Mouse (Mus musculus): ENCODE data around the gene Coa5. TPM values are rescaled to one million over a fixed set of nuclear protein-coding genes. Genes with fewer than 3 reads are reported as not detected.

The Coa5 gene
- 18.6 and 30.0 TPM in 2 replicates for polyA plus RNA-seq (2012; rRNA removed)

- no peaks in the 10 kb centered on the region for H3K27me3 ChIP-seq (ENCODE audit: control insufficient read depth, insufficient read depth, low read length)
- peak within 1 kb of the TSS; percentile 80 for H3K27ac ChIP-seq (ENCODE audit: insufficient read depth, low read depth, low read length)
- WGBS = 1% methylated on average over 57 of the region's 57 CpGs
- H3K4me3 ChIP-seq (ENCODE audit: low read depth, low read length) = peak within 1 kb of the TSS; percentile 92
- H3K4me1 ChIP-seq (ENCODE audit: control insufficient read depth, insufficient read depth, insufficient read length, low read length) = peaks cover 12% of the 10 kb centered on the region
- peaks cover 37% of the 10 kb centered on the region for H3K36me3 ChIP-seq (ENCODE audit: control insufficient read depth, insufficient read depth, low read length)
- TF ChIP-seq CTCF (IDR thresholded peaks at IDR 0.05; ENCODE audit: extremely low read depth, insufficient read length, insufficient replicate concordance, low read depth, low read length) (no peak), POLR2A (IDR thresholded peaks at IDR 0.05; ENCODE audit: low read depth, low read length) (peak; percentile 92; the same call in 1 of the 2 replicates)
Measured at GRCm38 (mm10) chr1:37429366-37430296, at the start of gene Coa5, which contains the start of gene Unc50. Gene Coa5, minus strand, starts transcription at chr1:37430103. Gene Unc50, plus strand, starts transcription at chr1:37430139.

- H3K4me3 ChIP-seq (ENCODE audit: low read depth, low read length) = no peak overlapping the region
- peaks cover 6% of the 10 kb centered on the region for H3K4me1 ChIP-seq (ENCODE audit: control insufficient read depth, insufficient read depth, insufficient read length, low read length)
- no peaks in the 10 kb centered on the region for H3K27me3 ChIP-seq (ENCODE audit: control insufficient read depth, insufficient read depth, low read length)
- H3K36me3 ChIP-seq (ENCODE audit: control insufficient read depth, insufficient read depth, low read length) = peaks cover 51% of the 10 kb centered on the region
- no peak for TF ChIP-seq POLR2A (IDR thresholded peaks at IDR 0.05; ENCODE audit: low read depth, low read length)
- TF ChIP-seq CTCF (IDR thresholded peaks at IDR 0.05; ENCODE audit: extremely low read depth, insufficient read length, insufficient replicate concordance, low read depth, low read length) = peak; percentile 36; the same call in 1 of the 2 replicates
- WGBS = 72% methylated on average over 9 of the region's 9 CpGs
- H3K27ac ChIP-seq (ENCODE audit: insufficient read depth, low read depth, low read length) = no peak overlapping the region
Measured at GRCm38 (mm10) chr1:37479074-37479473, 49.2 kb upstream of the Coa5 start.

- Histone ChIP-seq H3K27ac (ENCODE audit: insufficient read depth, low read depth, low read length) (peak overlapping the region; percentile 67), H3K4me3 (ENCODE audit: low read depth, low read length) (no peak overlapping the region), H3K4me1 (ENCODE audit: control insufficient read depth, insufficient read depth, insufficient read length, low read length) (peaks cover 7% of the 10 kb centered on the region), H3K36me3 (ENCODE audit: control insufficient read depth, insufficient read depth, low read length) (peaks cover 48% of the 10 kb centered on the region), H3K27me3 (ENCODE audit: control insufficient read depth, insufficient read depth, low read length) (no peaks in the 10 kb centered on the region)
- 57% methylated on average over 7 of the region's 7 CpGs for WGBS
- TF ChIP-seq CTCF (IDR thresholded peaks at IDR 0.05; ENCODE audit: extremely low read depth, insufficient read length, insufficient replicate concordance, low read depth, low read length) = no peak
- no peak for TF ChIP-seq POLR2A (IDR thresholded peaks at IDR 0.05; ENCODE audit: low read depth, low read length)
Measured at GRCm38 (mm10) chr1:37478416-37478815, 48.5 kb upstream of the Coa5 start.

- TF ChIP-seq CTCF (IDR thresholded peaks at IDR 0.05; ENCODE audit: extremely low read depth, insufficient read length, insufficient replicate concordance, low read depth, low read length) = no peak
- no peak for TF ChIP-seq POLR2A (IDR thresholded peaks at IDR 0.05; ENCODE audit: low read depth, low read length)
- H3K36me3 ChIP-seq (ENCODE audit: control insufficient read depth, insufficient read depth, low read length) = peaks cover 49% of the 10 kb centered on the region
- no peaks in the 10 kb centered on the region for H3K27me3 ChIP-seq (ENCODE audit: control insufficient read depth, insufficient read depth, low read length)
- WGBS = 56% methylated on average over 5 of the region's 5 CpGs
- H3K4me1 ChIP-seq (ENCODE audit: control insufficient read depth, insufficient read depth, insufficient read length, low read length) = peaks cover 7% of the 10 kb centered on the region
- peak overlapping the region; percentile 23; the same call in 1 of the 2 replicates for H3K4me3 ChIP-seq (ENCODE audit: low read depth, low read length)
- peak overlapping the region; percentile 67 for H3K27ac ChIP-seq (ENCODE audit: insufficient read depth, low read depth, low read length)
Measured at GRCm38 (mm10) chr1:37477928-37478327, 48.0 kb upstream of the Coa5 start.

GRCm38 (mm10) chr1:37477250-37477649 is 47.3 kb upstream of the Coa5 start:
- H3K4me1 ChIP-seq (ENCODE audit: control insufficient read depth, insufficient read depth, insufficient read length, low read length) = peaks cover 7% of the 10 kb centered on the region
- TF ChIP-seq POLR2A (IDR thresholded peaks at IDR 0.05; ENCODE audit: low read depth, low read length) (no peak), CTCF (IDR thresholded peaks at IDR 0.05; ENCODE audit: extremely low read depth, insufficient read length, insufficient replicate concordance, low read depth, low read length) (no peak)
- peaks cover 47% of the 10 kb centered on the region for H3K36me3 ChIP-seq (ENCODE audit: control insufficient read depth, insufficient read depth, low read length)
- WGBS = 90% methylated on average over 5 of the region's 5 CpGs
- H3K27me3 ChIP-seq (ENCODE audit: control insufficient read depth, insufficient read depth, low read length) = no peaks in the 10 kb centered on the region
- no peak overlapping the region for H3K27ac ChIP-seq (ENCODE audit: insufficient read depth, low read depth, low read length)
- no peak overlapping the region for H3K4me3 ChIP-seq (ENCODE audit: low read depth, low read length)

- Histone ChIP-seq H3K4me3 (ENCODE audit: low read depth, low read length) (no peak overlapping the region), H3K4me1 (ENCODE audit: control insufficient read depth, insufficient read depth, insufficient read length, low read length) (peaks cover 5% of the 10 kb centered on the region), H3K27ac (ENCODE audit: insufficient read depth, low read depth, low read length) (peak overlapping the region; percentile 24), H3K27me3 (ENCODE audit: control insufficient read depth, insufficient read depth, low read length) (no peaks in the 10 kb centered on the region), H3K36me3 (ENCODE audit: control insufficient read depth, insufficient read depth, low read length) (peaks cover 41% of the 10 kb centered on the region)
- TF ChIP-seq CTCF (IDR thresholded peaks at IDR 0.05; ENCODE audit: extremely low read depth, insufficient read length, insufficient replicate concordance, low read depth, low read length) = no peak
- TF ChIP-seq POLR2A (IDR thresholded peaks at IDR 0.05; ENCODE audit: low read depth, low read length) = no peak
- WGBS = 92% methylated on average over 3 of the region's 3 CpGs
Measured at GRCm38 (mm10) chr1:37475312-37475711, 45.4 kb upstream of the Coa5 start.

- H3K27ac ChIP-seq (ENCODE audit: insufficient read depth, low read depth, low read length) = peak overlapping the region; percentile 89
- 82% methylated on average over 6 of the region's 6 CpGs for WGBS
- TF ChIP-seq CTCF (IDR thresholded peaks at IDR 0.05; ENCODE audit: extremely low read depth, insufficient read length, insufficient replicate concordance, low read depth, low read length) (no peak), POLR2A (IDR thresholded peaks at IDR 0.05; ENCODE audit: low read depth, low read length) (no peak)
- H3K27me3 ChIP-seq (ENCODE audit: control insufficient read depth, insufficient read depth, low read length) = no peaks in the 10 kb centered on the region
- H3K4me3 ChIP-seq (ENCODE audit: low read depth, low read length) = no peak overlapping the region
- H3K36me3 ChIP-seq (ENCODE audit: control insufficient read depth, insufficient read depth, low read length) = peaks cover 42% of the 10 kb centered on the region
- H3K4me1 ChIP-seq (ENCODE audit: control insufficient read depth, insufficient read depth, insufficient read length, low read length) = peaks cover 5% of the 10 kb centered on the region
Measured at GRCm38 (mm10) chr1:37474634-37475190, 44.8 kb upstream of the Coa5 start.

Measured in small intestine, adult 2 months (tissue).